Mouse (Mus musculus) stomach, postnatal 0 days (tissue): ENCODE data around the gene Creg2. TPM values are rescaled to one million over a fixed set of nuclear protein-coding genes. Genes with fewer than 3 reads are reported as not detected.

Experiments
- ATAC-seq: fragments of 200-750 bp; cut with Nextera tagmentation; 2 replicates; pipeline ENCODE4 v1.8.0; 2017; ENCODE audit not compliant: low FRiP score, low TSS enrichment
- DNase-seq: peaks from one replicate; pipeline ENCODE4 v3.0.0-alpha.2; 2016; ENCODE audit warnings: low spot score
- H3K27ac ChIP-seq: fragments of 300-500 bp; sonication (generic); replicated peaks from 2 replicates; pipeline ENCODE4 v1.5.1; 2014; ENCODE audit warnings: mild to moderate bottlenecking, control low read depth
- H3K27me3 ChIP-seq: fragments of 300-500 bp; sonication (generic); 2 replicates; pipeline ENCODE4 v1.6.1; 2014; ENCODE audit warnings: low read length; ENCODE audit not compliant: control insufficient read depth, insufficient read depth
- H3K36me3 ChIP-seq: fragments of 300-500 bp; sonication (generic); 2 replicates; pipeline ENCODE4 v1.6.1; 2014; ENCODE audit warnings: low read length, mixed read lengths; ENCODE audit not compliant: control insufficient read depth, insufficient read depth
- H3K4me1 ChIP-seq: fragments of 300-500 bp; sonication (generic); replicated peaks from 2 replicates; pipeline ENCODE4 v1.6.1; 2014; ENCODE audit warnings: antibody characterized with exemption; ENCODE audit not compliant: control insufficient read depth, insufficient read depth
- H3K4me2 ChIP-seq: fragments of 300-500 bp; sonication (generic); replicated peaks from 2 replicates; pipeline ENCODE4 v1.6.1; 2014; ENCODE audit warnings: low read depth, mild to moderate bottlenecking, control low read depth, moderate library complexity
- H3K4me3 ChIP-seq: fragments of 300-500 bp; sonication (generic); 2 replicates; pipeline ENCODE4 v1.5.1; 2014; ENCODE audit warnings: low read depth, low read length, control low read depth
- H3K9ac ChIP-seq: fragments of 300-500 bp; sonication (generic); 2 replicates; pipeline ENCODE4 v1.6.1; 2014; ENCODE audit warnings: mild to moderate bottlenecking, low read length, control low read depth, mixed read lengths
- H3K9me3 ChIP-seq: fragments of 300-500 bp; sonication (generic); 2 replicates; pipeline ENCODE4 v1.6.1; 2016; ENCODE audit warnings: low read length; ENCODE audit not compliant: control insufficient read depth
- CTCF ChIP-seq: IDR thresholded peaks from 2 replicates; pipeline ENCODE4 v1.5.1; 2016; ENCODE audit warnings: antibody characterized with exemption, low read depth, mild to moderate bottlenecking, moderate library complexity
- EP300 ChIP-seq: optimal IDR thresholded peaks from 2 replicates; pipeline ENCODE3; 2016; ENCODE audit warnings: antibody characterized with exemption
- WGBS: fragments of 180-500 bp; shearing (Covaris S2); extraction: QIAGEN DNeasy Blood & Tissue Kit; methylation state at CpG from one replicate; pipeline ENCODE4 v1.1.7; 2014; 5-methylcytosine and 5-hydroxymethylcytosine counted together
- polyA plus RNA-seq: library from polyadenylated mRNA; unstranded; fragments of >200 nt; fragmentation: Nextera tagmentation; extraction: Ambion mirVana; gene quantifications from 2 replicates; pipeline ENCODE4 v1.2.1, GENCODE M21; 2015

Creg2 gene
- polyA plus RNA-seq, 1 experiment from 2014 or later, result 0.30 TPM

DNA sequence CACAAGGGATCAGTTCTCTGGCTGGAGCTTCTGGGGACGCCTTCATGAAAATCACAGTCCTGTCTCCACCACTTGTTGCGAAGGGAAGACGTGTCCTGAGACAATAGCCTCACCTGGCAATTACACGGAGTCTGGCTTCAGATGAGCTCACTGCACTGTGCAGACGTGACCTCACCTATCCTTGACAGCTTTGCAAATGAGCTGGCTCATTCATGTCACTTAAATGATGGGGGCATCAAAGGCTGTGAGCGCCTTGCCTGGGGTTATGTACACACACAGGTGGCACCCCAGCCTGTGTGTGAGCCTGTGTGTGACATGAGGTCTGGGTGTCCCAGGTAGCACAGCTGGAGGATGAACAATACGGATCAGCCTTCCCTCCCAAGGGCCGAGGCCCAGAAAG, 27.6 kb upstream of the Creg2 start:
- no peak overlapping the region for H3K27ac ChIP-seq
- no peak for TF ChIP-seq CTCF
- TF ChIP-seq EP300, result no peak
- WGBS, result 52% methylated on average over 8 of the region's 8 CpGs
- ATAC-seq (no peak), DNase-seq (no peak)
- H3K4me1 ChIP-seq, result no peaks in the 10 kb centered on the region
- H3K4me2 ChIP-seq, result no peak overlapping the region
- no peaks in the 10 kb centered on the region for H3K9me3 ChIP-seq
- no peak overlapping the region for H3K4me3 ChIP-seq
- H3K9ac ChIP-seq, result no peak overlapping the region
- no peaks in the 10 kb centered on the region for H3K36me3 ChIP-seq
- H3K27me3 ChIP-seq, result no peaks in the 10 kb centered on the region

DNA sequence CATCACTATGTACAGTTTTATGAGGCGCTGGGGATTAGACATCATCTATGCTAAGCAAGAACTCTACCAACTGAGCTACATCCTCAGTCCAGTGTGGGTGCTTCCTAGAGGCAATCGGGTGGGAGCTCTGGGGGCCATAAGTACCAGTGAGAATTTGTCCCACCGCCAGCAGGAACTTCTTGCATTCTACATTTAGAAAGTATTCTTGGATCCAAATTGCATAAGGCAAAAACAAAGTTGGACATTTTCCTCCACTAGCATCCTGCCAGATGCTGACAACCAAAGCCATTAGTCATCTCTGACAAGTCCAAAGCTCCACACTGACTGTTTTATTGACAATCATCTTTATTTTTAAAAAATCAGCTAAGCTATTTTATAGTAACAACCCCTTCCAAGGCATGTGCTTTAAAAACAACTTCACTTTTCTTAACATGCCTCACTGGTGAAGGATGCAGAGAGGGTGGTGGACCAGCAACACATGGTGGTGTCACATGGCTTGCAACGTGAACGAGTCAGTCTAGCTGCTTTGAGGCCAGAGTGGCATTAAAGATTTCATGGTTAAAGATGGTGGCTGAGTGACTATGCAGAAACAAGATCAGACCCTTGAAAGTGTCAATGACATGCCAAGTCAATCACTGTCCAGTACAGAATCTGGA, 25.1 kb upstream of the Creg2 start:
- ATAC-seq (no peak), DNase-seq (no peak)
- no peaks in the 10 kb centered on the region for H3K36me3 ChIP-seq
- no peaks in the 10 kb centered on the region for H3K4me1 ChIP-seq
- no peak overlapping the region for H3K4me2 ChIP-seq
- H3K9ac ChIP-seq, result no peak overlapping the region
- H3K9me3 ChIP-seq, result no peaks in the 10 kb centered on the region
- TF ChIP-seq EP300, result no peak
- no peak for TF ChIP-seq CTCF
- 79% methylated on average over 5 of the region's 5 CpGs for WGBS
- H3K4me3 ChIP-seq, result no peak overlapping the region
- no peaks in the 10 kb centered on the region for H3K27me3 ChIP-seq
- H3K27ac ChIP-seq, result no peak overlapping the region

DNA sequence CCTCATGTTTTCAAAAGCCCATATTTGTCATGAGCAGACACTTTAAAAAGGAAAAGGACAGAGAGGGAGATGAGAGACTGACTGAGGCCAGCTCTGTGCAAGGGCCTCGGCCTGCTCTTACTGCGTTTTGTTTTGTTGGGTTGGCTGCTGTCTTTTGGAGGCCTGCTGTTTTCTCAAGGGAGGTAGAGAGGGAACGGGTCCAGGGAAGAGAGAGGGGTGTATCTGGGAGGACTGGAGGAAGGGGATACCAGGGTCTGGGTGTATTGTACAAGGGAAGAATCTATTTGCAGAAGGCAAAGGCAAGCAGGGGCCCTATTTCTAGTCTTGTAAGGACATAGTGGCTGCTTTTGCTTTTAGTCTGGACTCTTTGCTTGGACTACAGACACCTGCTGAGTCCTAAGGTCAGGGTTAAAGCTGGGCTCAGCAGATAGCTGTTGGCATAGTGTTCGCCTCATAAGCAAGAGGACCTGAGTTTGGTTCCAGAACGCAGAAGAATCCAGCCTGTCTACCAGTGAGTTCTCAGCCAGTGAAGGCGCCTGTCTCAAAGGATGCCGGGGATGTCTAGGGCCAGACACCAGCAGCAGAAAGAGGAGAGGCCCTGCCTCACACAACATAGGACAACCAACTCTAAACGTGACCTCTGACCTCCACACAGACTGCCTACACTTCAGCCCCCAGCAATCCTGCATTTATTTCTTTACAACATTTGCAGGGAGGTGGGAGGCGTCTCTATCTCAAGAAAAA, 21.3 kb upstream of the Creg2 start:
- H3K4me3 ChIP-seq, result no peak overlapping the region
- H3K36me3 ChIP-seq, result no peaks in the 10 kb centered on the region
- WGBS, result 83% methylated on average over 9 of the region's 9 CpGs
- DNase-seq (no peak), ATAC-seq (no peak)
- no peaks in the 10 kb centered on the region for H3K9me3 ChIP-seq
- no peak overlapping the region for H3K9ac ChIP-seq
- TF ChIP-seq EP300, result no peak
- TF ChIP-seq CTCF, result no peak
- H3K4me1 ChIP-seq, result no peaks in the 10 kb centered on the region
- no peaks in the 10 kb centered on the region for H3K27me3 ChIP-seq
- H3K27ac ChIP-seq, result no peak overlapping the region
- no peak overlapping the region for H3K4me2 ChIP-seq

DNA sequence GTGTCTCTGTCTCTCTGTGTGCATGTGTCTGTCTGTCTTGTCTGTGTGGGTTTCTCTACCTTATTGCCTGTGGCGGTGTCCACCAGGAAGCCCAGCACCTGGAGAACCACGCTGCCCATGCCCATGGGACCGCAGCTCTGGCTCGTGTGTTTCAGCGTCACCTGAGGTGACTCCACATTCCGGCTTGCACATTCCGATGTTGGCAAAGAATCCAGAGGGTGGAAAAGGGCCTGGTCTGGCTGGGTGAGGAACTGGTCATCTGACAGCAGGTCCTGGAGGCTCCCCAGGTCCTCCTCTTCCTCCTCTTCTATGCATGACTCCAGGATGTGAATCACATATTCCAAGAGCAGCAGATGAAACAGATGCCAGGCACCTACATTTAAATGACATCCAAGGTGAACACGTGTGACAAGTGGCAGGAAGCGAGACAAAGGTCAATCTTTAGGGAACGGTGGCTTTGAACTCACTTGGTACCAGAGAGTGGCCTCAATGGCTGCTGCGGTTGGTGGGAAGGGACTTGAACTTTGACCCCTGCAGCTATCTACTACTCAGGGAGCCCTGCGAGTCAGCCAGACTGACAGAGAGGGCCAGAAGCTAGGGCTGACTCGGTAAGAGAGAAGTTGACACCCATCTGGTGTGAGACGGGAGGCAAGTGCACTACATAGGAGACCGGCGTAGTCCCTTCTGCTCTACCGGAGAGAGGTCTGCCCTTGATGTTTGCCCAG, 19.1 kb upstream of the Creg2 start:
- no peak overlapping the region for H3K4me2 ChIP-seq
- no peaks in the 10 kb centered on the region for H3K9me3 ChIP-seq
- DNase-seq (no peak), ATAC-seq (no peak)
- no peaks in the 10 kb centered on the region for H3K27me3 ChIP-seq
- no peak for TF ChIP-seq CTCF
- no peak for TF ChIP-seq EP300
- H3K27ac ChIP-seq, result no peak overlapping the region
- no peaks in the 10 kb centered on the region for H3K36me3 ChIP-seq
- H3K4me3 ChIP-seq, result no peak overlapping the region
- no peak overlapping the region for H3K9ac ChIP-seq
- H3K4me1 ChIP-seq, result no peaks in the 10 kb centered on the region
- 79% methylated on average over 17 of the region's 17 CpGs for WGBS

DNA sequence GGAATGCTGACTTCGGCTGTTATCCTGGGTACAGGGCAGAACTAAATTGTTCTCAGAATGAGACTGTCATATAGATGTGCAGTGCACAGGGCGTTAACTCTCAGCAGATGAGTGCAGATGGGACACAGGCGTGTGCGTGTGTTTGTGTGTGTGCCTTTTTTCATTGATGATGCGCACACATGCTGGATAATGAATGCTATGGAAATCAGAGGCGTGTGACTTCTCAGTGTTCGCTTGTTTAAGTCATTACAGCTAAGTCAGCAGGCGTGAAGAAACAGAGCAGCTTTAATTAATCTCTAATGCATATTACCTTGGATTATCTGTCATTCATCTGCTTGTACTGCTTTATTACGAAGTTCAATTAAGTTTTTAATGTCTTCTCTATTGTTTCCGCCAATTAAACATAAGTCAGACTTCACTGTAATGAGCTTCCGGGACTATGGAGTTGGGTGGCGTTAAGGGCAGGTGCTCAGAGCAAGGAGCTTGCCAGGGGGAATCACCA, 15.5 kb upstream of the Creg2 start:
- Histone ChIP-seq H3K27me3 (no peaks in the 10 kb centered on the region), H3K9ac (no peak overlapping the region), H3K4me1 (no peaks in the 10 kb centered on the region), H3K4me2 (no peak overlapping the region), H3K36me3 (no peaks in the 10 kb centered on the region), H3K27ac (no peak overlapping the region), H3K4me3 (no peak overlapping the region), H3K9me3 (no peaks in the 10 kb centered on the region)
- TF ChIP-seq CTCF (no peak), EP300 (no peak)
- DNase-seq, result no peak
- no peak for ATAC-seq
- WGBS, result 82% methylated on average over 12 of the region's 12 CpGs
